In genomic region chr7:73398319-73398718, GRCm38 (mm10) we compare ENCODE assay signal across 8 mouse cellular contexts. TPM values are rescaled to one million over a fixed set of nuclear protein-coding genes. Genes with fewer than 3 reads are reported as not detected.
DNase-seq lines count a peak whose midpoint lies in the region; ATAC-seq and TF ChIP-seq lines count a peak whose summit lies in the region.

No protein-coding gene starts in this region.

- H3K4me3 ChIP-seq in hindbrain, postnatal 0 days (ENCODE audit: low read length) = no peak overlapping the region; the same call in 1 of the 2 replicates
- no peak overlapping the region for H3K4me3 ChIP-seq in liver, adult 2 months (ENCODE audit: insufficient read depth, low read depth, low read length)
- H3K4me3 ChIP-seq in midbrain, embryonic 16.5 days (ENCODE audit: low read depth, low read length) = no peak overlapping the region; the same call in 1 of the 2 replicates

- peak overlapping the region; percentile 63 for H3K4me2 ChIP-seq in hindbrain, postnatal 0 days (ENCODE audit: low read depth, low read length)
- peak overlapping the region; percentile 47 for H3K4me2 ChIP-seq in midbrain, embryonic 16.5 days (ENCODE audit: low read length)

- no peaks in the 10 kb centered on the region for H3K9me3 ChIP-seq in hindbrain, postnatal 0 days (ENCODE audit: low read length)
- no peaks in the 10 kb centered on the region for H3K9me3 ChIP-seq in midbrain, embryonic 16.5 days (replicated peaks; ENCODE audit: control insufficient read depth, low read length, poor library complexity, severe bottlenecking)

- WGBS in hindbrain, postnatal 0 days = 14% methylated on average over 11 of the region's 11 CpGs
- WGBS in liver, adult 2 months = 6% methylated on average over 11 of the region's 11 CpGs
- WGBS in midbrain, embryonic 16.5 days = 7% methylated on average over 11 of the region's 11 CpGs

- no peaks in the 10 kb centered on the region for H3K79me2 ChIP-seq in liver, adult 2 months (ENCODE audit: control insufficient read depth, insufficient read depth, low read length)

- DNase-seq in thymus, postnatal 4 days = peak; percentile 44
- DNase-seq in thymus, postnatal 10 days (ENCODE audit: low spot score in 2 of 2) = no peak
- peak; percentile 82 for DNase-seq in gastrocnemius, postnatal 25 days
- peak; percentile 68 for DNase-seq in hindbrain, postnatal 0 days (ENCODE audit: low spot score)
- peak; percentile 50 for DNase-seq in liver, adult 2 months (ENCODE audit: extremely low read depth, low read depth, low spot score)
- DNase-seq in spleen, adult 12 weeks (ENCODE audit: low spot score) = no peak

- peaks cover 18% of the 10 kb centered on the region; the same call in 1 of the 2 replicates for H3K4me1 ChIP-seq in hindbrain, postnatal 0 days (ENCODE audit: insufficient read depth, low read length)
- H3K4me1 ChIP-seq in liver, adult 2 months (ENCODE audit: control insufficient read depth, insufficient read depth, low read length) = peaks cover 3% of the 10 kb centered on the region; the same call in 1 of the 2 replicates
- H3K4me1 ChIP-seq in midbrain, embryonic 16.5 days (ENCODE audit: control insufficient read depth, insufficient read depth, low read length) = peaks cover 42% of the 10 kb centered on the region

- no peak for TF ChIP-seq POLR2A in liver, adult 2 months (IDR thresholded peaks at IDR 0.05; ENCODE audit: extremely low read depth, insufficient read depth, low read length)

- H3K27me3 ChIP-seq in hindbrain, postnatal 0 days (ENCODE audit: insufficient read depth, low read length) = no peaks in the 10 kb centered on the region
- peaks cover 10% of the 10 kb centered on the region; the same call in 1 of the 2 replicates for H3K27me3 ChIP-seq in liver, adult 2 months (ENCODE audit: control insufficient read depth, insufficient read depth, low read length)
- H3K27me3 ChIP-seq in midbrain, embryonic 16.5 days (ENCODE audit: control insufficient read depth, insufficient read depth, low read depth, low read length) = no peaks in the 10 kb centered on the region

- peak overlapping the region; percentile 37; the same call in 1 of the 2 replicates for H3K9ac ChIP-seq in hindbrain, postnatal 0 days (replicated peaks; ENCODE audit: low read length)
- H3K9ac ChIP-seq in liver, adult 2 months (ENCODE audit: low read depth, low read length) = no peak overlapping the region
- peak overlapping the region; percentile 49 for H3K9ac ChIP-seq in midbrain, embryonic 16.5 days (ENCODE audit: low read depth, low read length)

- no peak for TF ChIP-seq CTCF in hindbrain, postnatal 0 days (IDR thresholded peaks at IDR 0.05; ENCODE audit: low read depth)
- TF ChIP-seq CTCF in liver, adult 2 months (IDR thresholded peaks at IDR 0.05; ENCODE audit: low read depth, low read length) = no peak

- no peaks in the 10 kb centered on the region for H3K36me3 ChIP-seq in hindbrain, postnatal 0 days (ENCODE audit: insufficient read depth, low read length)
- no peaks in the 10 kb centered on the region for H3K36me3 ChIP-seq in liver, adult 2 months (ENCODE audit: control insufficient read depth, insufficient read depth, low read length)
- H3K36me3 ChIP-seq in midbrain, embryonic 16.5 days (ENCODE audit: control insufficient read depth, insufficient read depth, low read length) = no peaks in the 10 kb centered on the region

- peak; percentile 48; the same call in 1 of the 2 replicates for ATAC-seq in common myeloid progenitor, adult 5-6 weeks (replicated peaks; ENCODE audit: low read depth, poor library complexity, severe bottlenecking)
- peak; percentile 50 for ATAC-seq in hindbrain, postnatal 0 days
- ATAC-seq in midbrain, embryonic 16.5 days = peak; percentile 49

- peak overlapping the region; percentile 70; the same call in 1 of the 2 replicates for H3K27ac ChIP-seq in hindbrain, postnatal 0 days
- no peak overlapping the region for H3K27ac ChIP-seq in liver, adult 2 months (replicated peaks; ENCODE audit: insufficient read depth, low read depth, low read length)
- peak overlapping the region; percentile 73 for H3K27ac ChIP-seq in midbrain, embryonic 16.5 days (ENCODE audit: low read length)

RNA-seq across cellular contexts. Expression of gene Rgma, which starts 23.0 kb away (rescaled TPM):
- total RNA-seq in common myeloid progenitor, adult 5-6 weeks (2017) = not detected in 2 replicates
- 10 to 100 TPM; 39.1 to 54.7 TPM for total RNA-seq in gastrocnemius, postnatal 25 days (2021)
- total RNA-seq in hindbrain, postnatal 0 days (2014; rRNA removed) = 139 and 147 TPM in 2 replicates
- polyA plus RNA-seq in hindbrain, postnatal 0 days (2015; fragmentation: Nextera tagmentation; extraction: Ambion mirVana) = 33.7 and 36.5 TPM in 2 replicates
- total RNA-seq in liver, adult 2 months (2014; rRNA removed) = 0.13 and 0.18 TPM in 2 replicates
- polyA plus RNA-seq in liver, adult 2 months (2012; rRNA removed) = 0.28 and 0.37 TPM in 2 replicates
- polyA plus RNA-seq in midbrain, embryonic 16.5 days (2015; fragmentation: Nextera tagmentation; extraction: Ambion mirVana) = 38.4 and 38.6 TPM in 2 replicates

Comparison
In these comparisons a context has a peak if more than half of its experiments do, and no peak if none do; other contexts are left out.
1. DNase-seq: peak in thymus, postnatal 4 days (single experiment), gastrocnemius, postnatal 25 days (single experiment), hindbrain, postnatal 0 days (single experiment) and liver, adult 2 months (single experiment); none in thymus, postnatal 10 days (0 of 2) and spleen, adult 12 weeks (single experiment).
2. RNA of gene Rgma, which starts 23.0 kb away (total RNA-seq): 139 to 147 TPM in hindbrain, postnatal 0 days and 39.1 to 54.7 TPM in gastrocnemius, postnatal 25 days; 0.13 to 0.18 TPM in liver, adult 2 months and not detected in common myeloid progenitor, adult 5-6 weeks; every median in the first group is over 10 times any median in the second.
3. Peak in every context shown above with its lines, with median percentiles within 50 percentile points of each other: ATAC-seq.